Comparison of ENCODE assay signal across 11 mouse cellular contexts in genomic region chr10:70081564-70082175, GRCm38 (mm10). TPM values are rescaled to one million over a fixed set of nuclear protein-coding genes. Genes with fewer than 3 reads are reported as not detected.
A peak's percentile ranks its signal among the peaks of the same experiment; 100 is the strongest.
DNase-seq lines count a peak whose midpoint lies in the region; ATAC-seq and TF ChIP-seq lines count a peak whose summit lies in the region.
"Had no signal": no experiment of that assay in that cellular context is flagged by ENCODE, and none has a peak within 500 bp of the region (broad histone marks: within the 10 kb centered on the region; RNA-seq: fewer than 3 reads in every experiment).

No protein-coding gene starts in this region.

- peak overlapping the region; percentile 28; the same call in 1 of the 2 replicates for H3K4me2 ChIP-seq in lung, embryonic 14.5 days
- peak overlapping the region; percentile 12 for H3K4me2 ChIP-seq in heart, embryonic 11.5 days
- peak overlapping the region; percentile 12 for H3K4me2 ChIP-seq in stomach, embryonic 15.5 days
- no peak overlapping the region for H3K4me2 ChIP-seq in midbrain, postnatal 0 days (ENCODE audit: low read depth, low read length, poor library complexity, severe bottlenecking)
- H3K4me2 ChIP-seq: hindbrain, embryonic 15.5 days; liver, embryonic 15.5 days had no signal

- H3K9me3 ChIP-seq in lung, embryonic 14.5 days (ENCODE audit: low read depth, low read length) = no peaks in the 10 kb centered on the region
- no peaks in the 10 kb centered on the region for H3K9me3 ChIP-seq in heart, embryonic 11.5 days (replicated peaks; ENCODE audit: control insufficient read depth, low read length)
- no peaks in the 10 kb centered on the region for H3K9me3 ChIP-seq in stomach, embryonic 15.5 days
- H3K9me3 ChIP-seq in midbrain, postnatal 0 days (ENCODE audit: low read length) = no peaks in the 10 kb centered on the region
- H3K9me3 ChIP-seq: hindbrain, embryonic 15.5 days; liver, embryonic 15.5 days had no signal

- TF ChIP-seq CTCF in lung, embryonic 14.5 days (IDR thresholded peaks at IDR 0.05; ENCODE audit: low read depth) = no peak
- no peak for TF ChIP-seq CTCF in lung, adult 2 months (IDR thresholded peaks at IDR 0.05; ENCODE audit: insufficient read depth, low read length)
- TF ChIP-seq CTCF in midbrain, postnatal 0 days (IDR thresholded peaks at IDR 0.05) = no peak

- no peak overlapping the region for H3K4me3 ChIP-seq in lung, embryonic 14.5 days (ENCODE audit: low read depth, low read length)
- no peak overlapping the region for H3K4me3 ChIP-seq in lung, adult 2 months (replicated peaks; ENCODE audit: extremely low read depth, low read depth, low read length)
- H3K4me3 ChIP-seq in heart, embryonic 11.5 days (ENCODE audit: low read depth, low read length) = no peak overlapping the region
- no peak overlapping the region for H3K4me3 ChIP-seq in stomach, embryonic 15.5 days (replicated peaks)
- H3K4me3 ChIP-seq in midbrain, postnatal 0 days (ENCODE audit: low read depth, low read length) = no peak overlapping the region
- H3K4me3 ChIP-seq: hindbrain, embryonic 15.5 days; liver, embryonic 15.5 days had no signal

- H3K9ac ChIP-seq in lung, embryonic 14.5 days = no peak overlapping the region
- 0 out of 2 replicates have a peak overlapping the region, but pooled peaks have one; percentile 34 for H3K9ac ChIP-seq in heart, embryonic 11.5 days (ENCODE audit: low read depth, low read length)
- no peak overlapping the region for H3K9ac ChIP-seq in stomach, embryonic 15.5 days
- no peak overlapping the region for H3K9ac ChIP-seq in midbrain, postnatal 0 days (replicated peaks; ENCODE audit: low read length, poor library complexity, severe bottlenecking)
- H3K9ac ChIP-seq: hindbrain, embryonic 15.5 days; liver, embryonic 15.5 days had no signal

- ATAC-seq in lung, embryonic 14.5 days (ENCODE audit: insufficient read depth) = peak; percentile 82
- peak; percentile 61; the same call in 1 of the 2 replicates for ATAC-seq in heart, embryonic 11.5 days (replicated peaks; ENCODE audit: insufficient number of reproducible peaks, low FRiP score, low TSS enrichment)
- 0 out of 2 replicates have a peak, but pooled peaks have one; percentile 27 for ATAC-seq in stomach, embryonic 15.5 days (ENCODE audit: insufficient read depth, low FRiP score, low read depth)
- ATAC-seq in midbrain, postnatal 0 days (ENCODE audit: low FRiP score) = no peak

- no peaks in the 10 kb centered on the region for H3K27me3 ChIP-seq in lung, embryonic 14.5 days (ENCODE audit: insufficient read depth, low read length)
- no peaks in the 10 kb centered on the region for H3K27me3 ChIP-seq in heart, embryonic 11.5 days (ENCODE audit: control insufficient read depth, insufficient read depth, low read length)
- H3K27me3 ChIP-seq in stomach, embryonic 15.5 days (replicated peaks) = no peaks in the 10 kb centered on the region
- no peaks in the 10 kb centered on the region for H3K27me3 ChIP-seq in midbrain, postnatal 0 days (ENCODE audit: insufficient read depth, low read length)
- H3K27me3 ChIP-seq: hindbrain, embryonic 15.5 days; liver, embryonic 15.5 days had no signal

- H3K27ac ChIP-seq in lung, embryonic 14.5 days (ENCODE audit: low read depth) = peak overlapping the region; percentile 26; the same call in 1 of the 2 replicates
- peak overlapping the region; percentile 31; the same call in 1 of the 2 replicates for H3K27ac ChIP-seq in heart, embryonic 11.5 days (ENCODE audit: low read depth, low read length)
- peak overlapping the region; percentile 44; the same call in 1 of the 2 replicates for H3K27ac ChIP-seq in stomach, embryonic 15.5 days
- H3K27ac ChIP-seq in midbrain, postnatal 0 days (ENCODE audit: low read depth, low read length) = no peak overlapping the region
- H3K27ac ChIP-seq: hindbrain, embryonic 15.5 days; liver, embryonic 15.5 days had no signal

- peaks cover 11% of the 10 kb centered on the region; the same call in 1 of the 2 replicates for H3K4me1 ChIP-seq in lung, embryonic 14.5 days (ENCODE audit: insufficient read depth)
- H3K4me1 ChIP-seq in lung, adult 2 months (ENCODE audit: control insufficient read depth, insufficient read depth, low read length) = no peaks in the 10 kb centered on the region; the same call in 1 of the 2 replicates
- H3K4me1 ChIP-seq in heart, embryonic 11.5 days (ENCODE audit: control insufficient read depth, insufficient read depth, low read length) = peaks cover 15% of the 10 kb centered on the region
- H3K4me1 ChIP-seq in stomach, embryonic 15.5 days = no peaks in the 10 kb centered on the region
- H3K4me1 ChIP-seq in midbrain, postnatal 0 days (ENCODE audit: insufficient read depth, low read length) = peaks cover 5% of the 10 kb centered on the region; the same call in 1 of the 2 replicates
- H3K4me1 ChIP-seq: liver, embryonic 15.5 days had no signal

- peak; percentile 72 for DNase-seq in lung, embryonic 14.5 days
- no peak for DNase-seq in lung, adult 2 months
- DNase-seq in kidney, postnatal 4 days = peak; percentile 68 to 80
- no peak for DNase-seq in spleen, adult 18-20 months
- DNase-seq in midbrain, postnatal 0 days (ENCODE audit: low spot score) = no peak
- DNase-seq in frontal cortex, postnatal 36 days (ENCODE audit: low spot score in 2 of 2) = no peak
- DNase-seq: cerebellum, adult 18-20 months had no signal

- H3K36me3 ChIP-seq in lung, embryonic 14.5 days (ENCODE audit: insufficient read depth) = no peaks in the 10 kb centered on the region
- no peaks in the 10 kb centered on the region for H3K36me3 ChIP-seq in heart, embryonic 11.5 days (ENCODE audit: control insufficient read depth, insufficient read depth, low read length)
- no peaks in the 10 kb centered on the region for H3K36me3 ChIP-seq in stomach, embryonic 15.5 days
- H3K36me3 ChIP-seq in midbrain, postnatal 0 days (ENCODE audit: insufficient read depth, low read length) = no peaks in the 10 kb centered on the region
- H3K36me3 ChIP-seq: hindbrain, embryonic 15.5 days; liver, embryonic 15.5 days had no signal

- 26% methylated on average over 19 of the region's 19 CpGs for WGBS in lung, embryonic 14.5 days
- WGBS in lung, adult 2 months = 39% methylated on average over 19 of the region's 19 CpGs
- 40% methylated on average over 19 of the region's 19 CpGs for WGBS in heart, embryonic 11.5 days (ENCODE audit: insufficient replicate concordance)
- WGBS in stomach, embryonic 15.5 days = 43% methylated on average over 19 of the region's 19 CpGs
- WGBS in midbrain, postnatal 0 days = 77% methylated on average over 19 of the region's 19 CpGs

- TF ChIP-seq POLR2A in lung, adult 2 months (IDR thresholded peaks at IDR 0.05; ENCODE audit: borderline replicate concordance, extremely low read depth, low read depth, low read length) = no peak

RNA-seq across cellular contexts. Expression of gene Ccdc6, which starts 15.3 kb away (rescaled TPM):
- polyA plus RNA-seq in lung, embryonic 14.5 days (2014; fragmentation: Nextera tagmentation; extraction: Ambion mirVana) = 21.9 TPM in 2 replicates
- polyA plus RNA-seq in lung, adult 2 months (2012; rRNA removed) = 19.1 and 22.2 TPM in 2 replicates
- 18.5 and 23.0 TPM in 2 replicates for polyA plus RNA-seq in heart, embryonic 11.5 days (2014; fragmentation: Nextera tagmentation; extraction: Ambion mirVana)
- polyA plus RNA-seq in stomach, embryonic 15.5 days (2015; fragmentation: Nextera tagmentation; extraction: Ambion mirVana) = 13.7 and 15.9 TPM in 2 replicates
- 43.7 and 45.5 TPM in 2 replicates for total RNA-seq in midbrain, postnatal 0 days (2014; rRNA removed)
- 26.6 and 28.0 TPM in 2 replicates for polyA plus RNA-seq in midbrain, postnatal 0 days (2015; fragmentation: Nextera tagmentation; extraction: Ambion mirVana)

Comparison
In these comparisons a context has a peak if more than half of its experiments do, and no peak if none do; other contexts are left out.
1. DNase-seq: peak in lung, embryonic 14.5 days (single experiment) and kidney, postnatal 4 days (2 of 2); none in lung, adult 2 months (single experiment), spleen, adult 18-20 months (0 of 2), midbrain, postnatal 0 days (single experiment) and frontal cortex, postnatal 36 days (0 of 2).